Mouse (Mus musculus): Measurements from ENCODE around the gene Acsf2.
"Not testable (repeated sequence)": the region's sequence is repeated elsewhere in the genome, so short reads cannot be mapped to it uniquely, and the experiment has no call there.

The Acsf2 gene

GRCm38 (mm10) chr11:94601321-94602281 is at the start of gene Acsf2:
Gene Acsf2 (minus strand): TSS chr11:94601871.
- peak; percentile 16 for DNase-seq

GRCm38 (mm10) chr11:94651241-94651640 is 49.6 kb upstream of the Acsf2 start:
- DNase-seq, result not testable (repeated sequence)

GRCm38 (mm10) chr11:94646457-94646856 is 44.8 kb upstream of the Acsf2 start:
- DNase-seq, result no peak

- no peak for DNase-seq
Measured at GRCm38 (mm10) chr11:94644461-94645219, 43.0 kb upstream of the Acsf2 start.

GRCm38 (mm10) chr11:94634431-94634830 is 32.8 kb upstream of the Acsf2 start:
- no peak for DNase-seq

GRCm38 (mm10) chr11:94632988-94633387 is 31.3 kb upstream of the Acsf2 start:
- no peak for DNase-seq

GRCm38 (mm10) chr11:94631969-94632368 is 30.3 kb upstream of the Acsf2 start:
- no peak for DNase-seq

GRCm38 (mm10) chr11:94630199-94631011 is 28.7 kb upstream of the Acsf2 start:
- DNase-seq, result peak; percentile 15

GRCm38 (mm10) chr11:94629884-94630198 is 28.2 kb upstream of the Acsf2 start:
- DNase-seq, result no peak

- peak; percentile 89 for DNase-seq
Measured at GRCm38 (mm10) chr11:94629199-94629883, 27.7 kb upstream of the Acsf2 start, which contains the start of gene Lrrc59. Gene Lrrc59 (plus strand): TSS chr11:94629767.

- DNase-seq, result no peak
Measured at GRCm38 (mm10) chr11:94622162-94622561, 20.5 kb upstream of the Acsf2 start.

- no peak for DNase-seq
Measured at GRCm38 (mm10) chr11:94621458-94621852, 19.8 kb upstream of the Acsf2 start.

GRCm38 (mm10) chr11:94620766-94621457 is 19.2 kb upstream of the Acsf2 start:
- DNase-seq, result no peak

- DNase-seq, result no peak
Measured at GRCm38 (mm10) chr11:94617646-94618045, 16.0 kb upstream of the Acsf2 start.

GRCm38 (mm10) chr11:94615494-94615893 is 13.8 kb upstream of the Acsf2 start:
- no peak for DNase-seq

- no peak for DNase-seq
Measured at GRCm38 (mm10) chr11:94614603-94615002, 12.9 kb upstream of the Acsf2 start.

GRCm38 (mm10) chr11:94610744-94611740 is 9.4 kb upstream of the Acsf2 start:
- no peak for DNase-seq

GRCm38 (mm10) chr11:94602356-94602955 is 785 bp upstream of the Acsf2 start:
- DNase-seq, result no peak

- DNase-seq, result no peak
Measured at GRCm38 (mm10) chr11:94600447-94600846, 1.2 kb downstream of the Acsf2 start.
